In the genomic region with DNA sequence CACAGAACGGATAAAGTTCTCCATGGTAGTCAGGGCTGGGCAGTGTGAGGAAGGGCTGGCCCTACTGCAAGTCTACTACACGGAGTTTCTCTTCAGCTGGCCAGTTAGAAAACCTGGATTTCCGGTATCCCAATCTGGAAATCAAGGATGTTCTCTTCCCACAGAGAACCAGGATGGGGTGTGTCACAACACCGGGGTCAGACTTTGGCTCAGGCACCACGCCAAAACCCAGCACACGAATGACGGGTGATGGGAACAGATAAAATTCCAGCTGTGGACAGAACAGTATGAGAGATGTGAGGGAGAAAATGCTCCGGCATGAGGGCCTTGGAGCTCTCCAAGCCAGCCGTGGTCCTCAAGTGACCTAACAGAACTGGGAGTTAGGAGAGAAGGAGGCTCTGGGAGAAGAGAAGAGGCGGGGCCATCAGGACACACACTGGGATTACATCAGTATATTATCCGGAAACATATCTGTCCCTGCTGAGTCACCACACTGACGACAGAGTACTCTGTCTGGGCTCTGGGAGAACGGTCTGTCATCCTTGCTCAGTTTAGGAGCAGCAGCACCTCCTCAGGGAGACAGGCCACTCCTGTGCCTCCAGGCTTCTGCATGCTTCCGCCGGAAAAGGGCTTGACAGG, we compare ENCODE assay signal across 8 mouse cellular contexts.
DNase-seq lines count a peak whose midpoint lies in the region; ATAC-seq lines count a peak whose summit lies in the region.
"Had no signal": no experiment of that assay in that cellular context is flagged by ENCODE, and none has a peak within 500 bp of the region (broad histone marks: within the 10 kb centered on the region; RNA-seq: fewer than 3 reads in every experiment).

No protein-coding gene starts in this region.

- H3K36me3 ChIP-seq in kidney, embryonic 16.5 days (ENCODE audit: insufficient read depth, low read length) = no peaks in the 10 kb centered on the region
- H3K36me3 ChIP-seq: stomach, embryonic 15.5 days had no signal

- peak; percentile 31; the same call in 1 of the 2 replicates for ATAC-seq in kidney, embryonic 16.5 days (ENCODE audit: low FRiP score, low TSS enrichment)
- ATAC-seq in granulocyte monocyte progenitor cell, adult 5-6 weeks (replicated peaks; ENCODE audit: poor library complexity, severe bottlenecking) = no peak

- no peak overlapping the region for H3K27ac ChIP-seq in kidney, embryonic 16.5 days (ENCODE audit: low read length)
- H3K27ac ChIP-seq: stomach, embryonic 15.5 days had no signal

- DNase-seq in right cerebral cortex, adult 18-20 months = peak; percentile 68
- DNase-seq in right cerebral cortex, postnatal 14 days = no peak
- peak; percentile 5 to 21 for DNase-seq in gastrocnemius, adult 8-10 months (ENCODE audit: low spot score in 2 of 2)
- DNase-seq in testis, postnatal 10 days (ENCODE audit: low spot score) = peak; percentile 60
- DNase-seq in cerebellum, adult 11-12 months = no peak

- no peaks in the 10 kb centered on the region for H3K27me3 ChIP-seq in kidney, embryonic 16.5 days (ENCODE audit: insufficient read depth, low read length)
- H3K27me3 ChIP-seq: stomach, embryonic 15.5 days had no signal

- H3K4me2 ChIP-seq in kidney, embryonic 16.5 days (replicated peaks; ENCODE audit: low read depth, low read length) = no peak overlapping the region
- H3K4me2 ChIP-seq: stomach, embryonic 15.5 days had no signal

- H3K9ac ChIP-seq in kidney, embryonic 16.5 days (replicated peaks; ENCODE audit: low read length) = no peak overlapping the region
- H3K9ac ChIP-seq: stomach, embryonic 15.5 days had no signal

- H3K9me3 ChIP-seq in kidney, embryonic 16.5 days (ENCODE audit: low read length) = no peaks in the 10 kb centered on the region
- H3K9me3 ChIP-seq: stomach, embryonic 15.5 days had no signal

- WGBS in kidney, embryonic 16.5 days = 57% methylated on average over 15 of the region's 15 CpGs

- no peak overlapping the region for H3K4me3 ChIP-seq in kidney, embryonic 16.5 days (ENCODE audit: low read length)
- H3K4me3 ChIP-seq: stomach, embryonic 15.5 days had no signal

- H3K4me1 ChIP-seq in kidney, embryonic 16.5 days (ENCODE audit: insufficient read depth, low read length) = peaks cover 9% of the 10 kb centered on the region; the same call in 1 of the 2 replicates

Comparison
In these comparisons a context has a peak if more than half of its experiments do, and no peak if none do; other contexts are left out.
1. DNase-seq: peak in right cerebral cortex, adult 18-20 months (single experiment), gastrocnemius, adult 8-10 months (2 of 2) and testis, postnatal 10 days (single experiment); none in right cerebral cortex, postnatal 14 days (single experiment) and cerebellum, adult 11-12 months (single experiment).